Mouse (Mus musculus) lung, postnatal 36 days (tissue): Measurements from ENCODE around the gene Rpap3.

Source experiments
- DNase-seq: peaks from one replicate; pipeline ENCODE4 v3.0.0; 2022; ENCODE audit warnings: mixed read lengths

The Rpap3 gene

GRCm38 (mm10) chr15:97705211-97706050, at the start of gene Rpap3:
Gene Rpap3, minus strand, starts transcription at chr15:97705825.
- peak; percentile 87 for DNase-seq

DNA sequence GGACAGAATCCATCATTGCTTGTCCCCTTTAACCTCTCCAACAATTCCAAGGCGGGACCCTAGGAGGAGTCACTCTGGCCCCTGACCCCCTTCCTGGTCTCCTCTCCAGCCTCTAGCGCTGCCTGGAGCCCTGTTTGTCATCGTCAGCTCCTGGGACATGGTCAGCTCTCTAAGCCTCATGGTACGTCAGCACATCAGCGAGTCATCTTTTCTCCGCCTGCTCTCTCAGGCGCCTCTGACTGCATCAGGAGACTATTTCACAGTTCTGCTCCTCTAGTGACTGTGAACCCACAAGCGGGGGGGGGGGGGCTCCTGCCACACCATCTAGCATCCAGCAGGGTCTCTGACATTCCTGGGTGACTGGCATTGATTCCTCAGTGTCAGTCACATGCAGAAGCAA, 49.7 kb upstream of the Rpap3 start:
- DNase-seq: no peak

DNA sequence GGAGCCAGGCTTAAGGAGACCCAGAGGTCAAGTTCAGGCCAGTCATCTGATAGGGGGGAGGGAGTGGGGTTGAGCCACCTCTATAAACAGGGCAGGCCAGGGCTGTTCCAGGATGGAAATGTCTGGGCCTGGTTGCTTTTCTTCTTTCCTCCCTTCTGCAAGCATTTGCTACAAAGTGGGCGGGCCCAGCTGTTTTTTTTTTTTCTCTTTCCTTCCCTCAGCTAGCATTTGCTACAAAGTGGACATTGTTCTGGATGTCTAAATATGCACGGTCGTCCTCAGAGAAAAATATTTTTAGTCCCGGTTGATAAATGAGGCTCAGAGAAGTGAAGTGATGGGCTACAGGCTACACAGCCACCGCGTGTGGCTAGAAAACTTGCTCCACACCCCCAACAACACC, 48.9 kb upstream of the Rpap3 start:
- no peak for DNase-seq

GRCm38 (mm10) chr15:97752491-97752890, 46.9 kb upstream of the Rpap3 start:
- no peak for DNase-seq

DNA sequence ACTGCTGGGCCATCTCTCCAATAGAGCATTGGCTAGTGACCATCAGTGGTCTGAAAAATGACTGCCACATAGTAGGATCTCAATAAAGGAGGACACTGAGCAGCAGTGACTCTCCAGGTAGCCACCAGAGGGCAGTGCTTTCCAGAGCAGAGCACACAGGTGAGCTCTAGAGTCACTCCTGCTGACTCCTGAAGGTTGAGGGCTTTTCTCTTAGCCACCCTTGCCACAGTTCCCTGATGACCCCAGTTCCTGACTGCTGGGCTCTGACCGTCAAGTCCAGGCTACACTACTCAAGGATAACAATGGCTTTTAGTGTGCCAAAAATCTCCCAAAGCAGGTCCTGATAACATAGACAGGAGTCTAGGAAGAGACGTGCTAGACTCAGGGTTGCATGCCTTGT, 46.1 kb upstream of the Rpap3 start:
- DNase-seq: peak; percentile 58

GRCm38 (mm10) chr15:97750697-97751096, 45.1 kb upstream of the Rpap3 start:
- DNase-seq: peak; percentile 95

- no peak for DNase-seq
Observed at GRCm38 (mm10) chr15:97749841-97750240, 44.2 kb upstream of the Rpap3 start.

DNA sequence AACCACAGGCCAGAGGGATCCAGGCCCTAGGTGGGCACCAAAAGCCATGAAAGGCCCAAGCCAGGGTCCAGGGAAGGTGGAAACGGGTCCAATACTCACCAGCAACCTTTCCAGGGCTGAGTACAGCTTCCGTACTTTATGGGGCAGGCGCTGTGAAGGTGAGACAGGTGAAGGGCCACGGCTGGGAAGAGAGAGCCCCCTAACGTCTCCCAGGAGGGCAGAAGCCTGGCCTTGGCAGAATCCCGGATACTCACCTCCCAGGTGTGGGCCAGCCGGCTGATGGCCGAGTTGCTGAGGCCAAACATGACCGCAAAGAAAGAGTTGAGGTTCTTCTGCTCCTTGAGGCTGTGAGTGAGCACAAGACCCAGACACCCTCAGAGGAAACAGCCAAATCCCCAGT, 43.8 kb upstream of the Rpap3 start:
- no peak for DNase-seq

DNA sequence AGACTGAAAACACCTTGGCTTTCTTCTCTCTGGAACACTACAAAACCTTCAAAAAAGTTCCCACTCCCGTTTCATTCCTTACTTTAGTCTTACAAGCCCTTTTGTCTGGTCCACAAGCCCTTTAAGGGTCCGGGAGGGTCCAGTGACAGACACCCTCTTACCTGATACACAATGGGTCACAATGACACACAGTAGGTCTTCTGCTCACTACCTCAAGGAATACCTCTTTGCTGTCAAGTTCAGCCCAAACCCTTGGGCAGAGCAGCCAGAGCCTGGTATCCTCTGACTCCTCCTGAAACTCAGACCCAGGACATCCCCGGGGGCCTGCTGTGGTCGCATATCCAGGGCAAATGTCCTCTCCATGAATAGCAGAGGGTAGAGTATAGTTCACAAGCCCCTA, 43.3 kb upstream of the Rpap3 start:
- DNase-seq: no peak

GRCm38 (mm10) chr15:97748309-97748708, 42.7 kb upstream of the Rpap3 start:
- no peak for DNase-seq

GRCm38 (mm10) chr15:97747486-97747885, 41.9 kb upstream of the Rpap3 start:
- no peak for DNase-seq

DNA sequence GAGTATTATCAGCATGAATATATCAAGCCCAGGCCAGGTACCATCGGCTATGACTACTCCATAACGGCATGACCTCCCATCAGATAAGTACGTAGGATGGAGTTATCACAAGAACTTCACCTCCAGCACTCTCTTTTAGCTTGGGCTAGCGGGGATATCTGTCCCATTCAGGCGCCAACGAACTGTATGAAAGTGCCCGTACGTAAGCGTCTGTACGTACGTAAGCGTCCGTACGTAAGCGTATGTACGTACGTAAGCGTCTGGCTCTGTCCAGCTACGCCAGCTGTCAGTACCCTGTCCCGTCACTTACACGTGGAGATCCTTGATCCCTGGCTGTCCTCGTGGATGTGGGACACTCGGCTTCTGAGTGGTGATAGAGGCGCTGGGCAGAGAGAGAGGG, 41.1 kb upstream of the Rpap3 start:
- DNase-seq: no peak

DNA sequence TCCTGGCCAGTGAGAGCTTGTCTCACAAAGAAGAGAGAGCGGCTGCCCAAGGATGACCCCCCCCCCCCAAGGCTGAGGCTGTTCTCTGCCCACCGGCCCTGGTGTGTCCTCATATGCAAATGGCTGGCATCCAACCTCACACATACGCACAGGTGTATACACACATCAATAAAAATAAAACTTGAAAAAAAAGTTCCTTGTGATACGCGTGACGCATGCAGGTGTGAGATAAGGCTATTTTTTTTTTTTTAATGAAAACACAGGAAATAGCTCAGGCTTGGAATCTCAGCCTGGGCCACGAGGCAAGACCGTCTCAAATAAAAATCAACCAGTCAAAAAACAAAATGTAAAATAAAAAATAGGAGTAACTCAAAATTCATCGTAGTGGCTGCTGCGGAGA, 40.7 kb upstream of the Rpap3 start:
- DNase-seq: no peak

- DNase-seq: no peak
Observed at GRCm38 (mm10) chr15:97745331-97745730, 39.7 kb upstream of the Rpap3 start.

DNA sequence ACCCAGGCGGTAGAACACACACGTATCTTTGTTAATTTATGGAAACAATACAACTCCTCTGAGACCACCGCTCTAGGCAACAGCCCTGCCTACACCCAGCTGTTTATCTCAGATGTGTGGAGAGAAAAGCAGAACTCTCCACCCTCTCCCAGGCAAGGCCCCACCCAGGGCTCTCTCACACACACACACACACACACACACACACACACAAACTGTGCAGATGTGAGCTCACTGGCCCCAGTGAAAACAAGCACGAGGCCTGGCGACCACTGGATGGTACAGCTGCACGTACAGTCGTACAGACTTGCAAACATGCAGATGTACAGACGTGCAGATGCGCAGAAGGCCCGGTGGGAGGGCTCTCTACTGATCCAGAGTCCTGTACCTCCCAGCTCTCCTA, 39.3 kb upstream of the Rpap3 start:
- no peak for DNase-seq

GRCm38 (mm10) chr15:97743961-97744525, 38.4 kb upstream of the Rpap3 start:
- no peak for DNase-seq

GRCm38 (mm10) chr15:97743210-97743609, 37.6 kb upstream of the Rpap3 start:
- DNase-seq: no peak

- DNase-seq: no peak
Observed at GRCm38 (mm10) chr15:97742600-97742999, 37.0 kb upstream of the Rpap3 start.

DNA sequence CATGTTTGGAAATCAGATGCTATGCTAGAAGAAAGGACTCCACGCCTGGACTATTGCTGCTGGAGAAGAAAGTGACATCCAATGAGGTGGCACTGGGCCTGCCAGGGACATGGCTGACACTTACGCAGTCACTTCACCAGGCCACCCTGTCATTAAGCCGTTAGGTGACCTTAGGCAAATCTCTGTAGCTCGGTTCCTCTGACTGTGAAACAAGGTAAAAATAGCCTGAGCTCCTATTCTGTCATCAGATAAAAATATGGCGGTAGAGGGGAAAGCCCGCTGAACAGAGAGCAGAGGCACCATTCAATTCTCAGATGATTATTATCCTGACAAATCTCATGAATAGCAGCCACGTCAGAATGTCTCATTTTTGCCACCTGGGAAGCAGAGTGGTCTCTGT, 36.4 kb upstream of the Rpap3 start:
- DNase-seq: no peak

- no peak for DNase-seq
Observed at GRCm38 (mm10) chr15:97741662-97742061, 36.0 kb upstream of the Rpap3 start.

GRCm38 (mm10) chr15:97740283-97740732, 34.7 kb upstream of the Rpap3 start:
- DNase-seq: no peak

- no peak for DNase-seq
Observed at GRCm38 (mm10) chr15:97738923-97739322, 33.3 kb upstream of the Rpap3 start.

DNA sequence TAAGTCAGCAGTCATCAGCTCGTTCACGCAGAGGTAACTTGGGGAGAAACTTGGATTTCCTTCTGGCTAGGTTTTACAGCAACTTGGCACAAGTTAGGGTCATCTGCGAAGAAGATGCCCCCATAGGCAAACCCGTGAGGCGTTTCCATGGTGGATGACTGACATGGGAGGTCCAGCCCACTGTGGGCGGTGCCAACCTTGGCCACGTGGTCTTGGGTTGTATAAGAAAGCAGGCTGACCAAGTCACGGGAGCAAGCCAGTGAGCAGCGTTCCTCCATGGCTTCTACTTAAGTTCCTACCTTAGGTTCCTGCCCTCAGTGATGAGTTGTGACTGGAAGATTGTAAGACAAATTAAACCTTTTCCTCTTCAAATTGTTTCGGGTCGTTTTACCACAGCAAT, 26.4 kb upstream of the Rpap3 start:
- no peak for DNase-seq

DNA sequence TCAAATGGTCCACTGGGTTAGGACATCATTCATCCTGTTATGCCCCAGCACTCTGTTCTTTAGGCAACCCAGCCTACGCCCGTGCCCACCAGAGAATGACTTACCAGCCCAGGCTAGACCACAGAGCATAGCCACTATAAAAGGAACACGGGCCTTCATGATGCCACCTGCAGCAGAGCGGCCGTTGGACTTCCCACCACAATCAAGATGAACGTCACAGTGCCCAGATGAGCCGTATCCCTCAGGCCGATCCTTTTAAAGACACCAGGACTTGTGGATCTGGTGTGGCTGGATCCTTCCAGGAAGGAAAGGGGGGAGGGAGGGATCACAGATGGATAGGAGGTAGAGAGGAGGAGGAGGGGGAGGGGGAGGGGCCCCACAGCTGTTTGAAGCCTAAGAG, 25.5 kb upstream of the Rpap3 start, which contains the start of gene Endou:
Gene Endou (minus strand): TSS at position 229 of the 400 bp plus-strand sequence.
- DNase-seq: no peak

GRCm38 (mm10) chr15:97730365-97730764, 24.7 kb upstream of the Rpap3 start:
- no peak for DNase-seq
